Mouse (Mus musculus) adrenal gland, postnatal 4 days (tissue): ENCODE data around the gene Olfr62. TPM values are rescaled to one million over a fixed set of nuclear protein-coding genes. Genes with fewer than 3 reads are reported as not detected.
A peak's percentile ranks its signal among the peaks of the same experiment; 100 is the strongest.

Source experiments
- DNase-seq, 2 experiments: peaks; one replicate each; pipeline ENCODE4 v3.0.0; 2021 to 2022; ENCODE audit warnings: low spot score in 2 of 2, mixed read lengths in 2 of 2
- long read RNA-seq, 2 experiments: library from polyadenylated mRNA; stranded (forward); transcript quantifications; one replicate each; pipeline ENCODE4 v2.0.0; 2021
- total RNA-seq, 2 experiments: library from RNA; stranded (reverse); gene quantifications; 2 replicates each; pipeline ENCODE4 v1.2.3; 2021

The Olfr62 gene
- total RNA-seq, result not detected
- long read RNA-seq, experiment 1, result 0 reads
- long read RNA-seq, experiment 2, result 0 reads

GRCm38 (mm10) chr4:118658652-118659051 is at the start of gene Olfr62:
Gene Olfr62, plus strand, starts transcription at chr4:118658952.
- DNase-seq, result no peak

- no peak for DNase-seq
These were observed 48.9 kb upstream of the Olfr62 start for GRCm38 (mm10) chr4:118609836-118610235.

- DNase-seq, result peak; percentile 23 to 36
These were observed 46.1 kb upstream of the Olfr62 start for GRCm38 (mm10) chr4:118612619-118613018.

- DNase-seq, result no peak
These were observed 43.3 kb upstream of the Olfr62 start for GRCm38 (mm10) chr4:118615412-118615811.

- peak; percentile 81 to 82 for DNase-seq
These were observed 38.3 kb upstream of the Olfr62 start, which contains the start of the genes Cfap57 and Ebna1bp2 for GRCm38 (mm10) chr4:118620279-118620966. Gene Cfap57, minus strand, starts transcription at chr4:118620777. Gene Ebna1bp2, plus strand, starts transcription at chr4:118620799.

GRCm38 (mm10) chr4:118620967-118621320 is 37.8 kb upstream of the Olfr62 start:
- DNase-seq, result no peak

GRCm38 (mm10) chr4:118621781-118622180 is 37.0 kb upstream of the Olfr62 start:
- DNase-seq, result no peak

GRCm38 (mm10) chr4:118630261-118630660 is 28.5 kb upstream of the Olfr62 start:
- DNase-seq, result no peak

- DNase-seq, result no peak
These were observed 16.2 kb upstream of the Olfr62 start for GRCm38 (mm10) chr4:118642346-118643190.

- DNase-seq, result no peak
These were observed 13.5 kb upstream of the Olfr62 start for GRCm38 (mm10) chr4:118645234-118645633.

GRCm38 (mm10) chr4:118687086-118687485 is 28.3 kb downstream of the Olfr62 start:
- DNase-seq, result no peak

GRCm38 (mm10) chr4:118692412-118692973 is 33.7 kb downstream of the Olfr62 start, which contains the start of gene Olfr1342:
Gene Olfr1342, minus strand, starts transcription at chr4:118692756.
- no peak for DNase-seq

- DNase-seq, result no peak
These were observed 35.1 kb downstream of the Olfr62 start for GRCm38 (mm10) chr4:118693812-118694211.

GRCm38 (mm10) chr4:118703223-118703622 is 44.5 kb downstream of the Olfr62 start, which contains the start of gene Olfr1341:
Gene Olfr1341, plus strand, starts transcription at chr4:118703523.
- no peak for DNase-seq

- no peak for DNase-seq
These were observed 49.3 kb downstream of the Olfr62 start for GRCm38 (mm10) chr4:118708086-118708485.

- DNase-seq, result no peak
These were observed 52.9 kb downstream of the Olfr62 start for GRCm38 (mm10) chr4:118711656-118712055.

Other genes starting within 250 kb of the Olfr62 start
- gene Szt2, start 249.7 kb upstream of the Olfr62 start, total RNA-seq, result 10 to 100 TPM; 38.6 to 39.3 TPM
- 10 to 100 TPM; 76.5 to 78.8 TPM for gene Med8, start 249.6 kb upstream of the Olfr62 start, total RNA-seq
- 10 to 100 TPM; 75.5 to 84.0 TPM for gene Elovl1, start 230.9 kb upstream of the Olfr62 start, total RNA-seq
- 10 to 100 TPM; 41.3 to 42.0 TPM for gene Cdc20, start 221.6 kb upstream of the Olfr62 start, total RNA-seq
- under 1 TPM; 0.17 to 0.54 TPM for gene Mpl, start 201.4 kb upstream of the Olfr62 start, total RNA-seq
- 10 to 100 TPM; 55.6 to 56.8 TPM for gene Tie1, start 168.9 kb upstream of the Olfr62 start, total RNA-seq
- gene 2610528J11Rik, start 132.0 kb upstream of the Olfr62 start, total RNA-seq, result 1 to 10 TPM; 1.1 to 5.1 TPM
- 1 to 10 TPM; 1.2 to 1.9 TPM for gene Tmem125, start 114.9 kb upstream of the Olfr62 start, total RNA-seq
- under 1 TPM; 0.08 to 0.11 TPM for gene Cfap57, start 38.2 kb upstream of the Olfr62 start, total RNA-seq
- 10 to 100 TPM; 72.5 to 84.1 TPM for gene Ebna1bp2, start 38.2 kb upstream of the Olfr62 start, total RNA-seq
- not detected for gene Olfr1342, start 33.8 kb downstream of the Olfr62 start, total RNA-seq
- not detected for gene Olfr1341, start 44.6 kb downstream of the Olfr62 start, total RNA-seq
- not detected for gene Olfr1340, start 61.2 kb downstream of the Olfr62 start, total RNA-seq
- gene Olfr1339, start 73.2 kb downstream of the Olfr62 start, total RNA-seq, result not detected
- gene Olfr1338, start 99.8 kb downstream of the Olfr62 start, total RNA-seq, result not detected
- not detected for gene Olfr1337, start 123.6 kb downstream of the Olfr62 start, total RNA-seq
- gene Olfr1335, start 151.0 kb downstream of the Olfr62 start, total RNA-seq, result not detected
- not detected for gene Olfr1333, start 177.3 kb downstream of the Olfr62 start, total RNA-seq
- gene Olfr1331, start 205.7 kb downstream of the Olfr62 start, total RNA-seq, result not detected
- not detected for gene Olfr1330, start 229.6 kb downstream of the Olfr62 start, total RNA-seq